Mouse (Mus musculus) lung, postnatal 0 days (tissue): ENCODE measurements around the gene Rnaseh2b.

ENCODE experiments used
- CTCF ChIP-seq: IDR thresholded peaks from 2 replicates; pipeline ENCODE4 v1.5.1; 2016; ENCODE audit warnings: antibody characterized with exemption, mild to moderate bottlenecking
- EP300 ChIP-seq: IDR thresholded peaks from 2 replicates; pipeline ENCODE4 v1.6.1; 2016; ENCODE audit warnings: antibody characterized with exemption, mild to moderate bottlenecking, control low read depth

GRCm38 (mm10) chr14:62288731-62289130 is 3.7 kb upstream of the Rnaseh2b start:
- TF ChIP-seq CTCF (no peak), EP300 (no peak)
